Mouse (Mus musculus) hindbrain, embryonic 11.5 days (tissue): ENCODE data around the gene Brms1. TPM values are rescaled to one million over a fixed set of nuclear protein-coding genes. Genes with fewer than 3 reads are reported as not detected.
A peak's percentile ranks its signal among the peaks of the same experiment; 100 is the strongest.

Source experiments
- ATAC-seq: fragments of 200-750 bp; cut with Nextera tagmentation; 2 replicates; pipeline ENCODE4 v1.8.0; 2017; ENCODE audit warnings: mild to moderate bottlenecking, moderate TSS enrichment, moderate library complexity; ENCODE audit not compliant: low FRiP score
- DNase-seq: peaks from one replicate; pipeline ENCODE4 v3.0.0-alpha.2; 2015; ENCODE audit warnings: low spot score
- H3K27ac ChIP-seq: fragments of 300-500 bp; sonication (generic); 2 replicates; pipeline ENCODE4 v1.5.1; 2014; ENCODE audit warnings: mild to moderate bottlenecking, low read depth, low read length
- H3K27me3 ChIP-seq: fragments of 300-500 bp; sonication (generic); 2 replicates; pipeline ENCODE4 v1.6.1; 2014; ENCODE audit warnings: mild to moderate bottlenecking, low read length, moderate library complexity, mixed read lengths; ENCODE audit not compliant: control insufficient read depth, insufficient read depth
- H3K36me3 ChIP-seq: fragments of 300-500 bp; sonication (generic); 2 replicates; pipeline ENCODE4 v1.6.1; 2014; ENCODE audit warnings: mild to moderate bottlenecking, low read length, moderate library complexity, mixed read lengths; ENCODE audit not compliant: control insufficient read depth, insufficient read depth
- H3K4me1 ChIP-seq: fragments of 300-500 bp; sonication (generic); replicated peaks from 2 replicates; pipeline ENCODE4 v1.6.1; 2014; ENCODE audit warnings: low read length, mixed read lengths; ENCODE audit not compliant: control insufficient read depth, insufficient read depth
- H3K4me2 ChIP-seq: fragments of 300-500 bp; sonication (generic); replicated peaks from 2 replicates; pipeline ENCODE4 v1.6.1; 2014; ENCODE audit warnings: mild to moderate bottlenecking, low read depth, low read length
- H3K4me3 ChIP-seq: fragments of 300-500 bp; sonication (generic); 2 replicates; pipeline ENCODE4 v1.5.1; 2014; ENCODE audit warnings: low read depth, low read length
- H3K9ac ChIP-seq: fragments of 300-500 bp; sonication (generic); 2 replicates; pipeline ENCODE4 v1.6.1; 2014; ENCODE audit warnings: low read depth, low read length
- H3K9me3 ChIP-seq: fragments of 300-500 bp; sonication (generic); 2 replicates; pipeline ENCODE4 v1.6.1; 2016; ENCODE audit warnings: low read length; ENCODE audit not compliant: control insufficient read depth
- WGBS: fragments of 180-500 bp; shearing (Covaris S2); extraction: QIAGEN DNeasy Blood & Tissue Kit; methylation state at CpG from one replicate; pipeline ENCODE4 v1.1.7; 2014; 5-methylcytosine and 5-hydroxymethylcytosine counted together
- polyA plus RNA-seq: library from polyadenylated mRNA; unstranded; fragments of >200 nt; fragmentation: Nextera tagmentation; extraction: Ambion mirVana; gene quantifications from 2 replicates; pipeline ENCODE4 v1.2.1, GENCODE M21; 2014

Brms1 gene
- polyA plus RNA-seq, 1 experiment from 2014 or later = 62.0 TPM

DNA sequence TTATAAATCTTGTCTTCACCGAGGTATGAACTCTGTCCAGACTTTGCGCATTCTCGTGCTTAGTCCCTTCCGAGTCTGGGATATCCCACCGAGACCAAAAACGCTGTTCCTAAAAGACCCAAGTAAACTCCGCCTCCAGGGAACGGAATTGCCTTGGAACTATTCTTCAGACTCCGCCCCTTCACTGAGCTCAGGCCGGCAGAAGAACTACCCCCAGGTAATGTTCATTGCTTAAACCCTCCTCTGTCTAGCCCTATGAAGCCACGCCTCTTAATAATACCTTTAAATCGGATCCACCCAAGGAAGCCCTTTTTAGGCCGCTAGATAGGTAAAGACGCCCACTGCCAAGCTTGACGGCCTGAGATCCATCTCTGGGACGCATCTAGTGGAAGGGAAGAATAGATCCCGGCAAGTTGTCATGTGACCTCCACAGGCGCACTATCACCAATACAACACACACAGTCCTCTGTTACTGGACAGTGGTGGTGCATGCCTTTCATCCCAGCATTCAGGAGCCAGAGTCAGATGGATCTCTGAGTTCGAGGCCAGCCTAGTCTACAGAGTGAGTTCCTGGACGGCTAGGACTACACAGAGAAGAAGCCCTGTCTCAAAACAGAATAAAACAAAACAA is 31.4 kb downstream of the Brms1 start:
- H3K27ac ChIP-seq = 0 out of 2 replicates have a peak overlapping the region, but pooled peaks have one; percentile 80
- ATAC-seq = peak; percentile 33

DNA sequence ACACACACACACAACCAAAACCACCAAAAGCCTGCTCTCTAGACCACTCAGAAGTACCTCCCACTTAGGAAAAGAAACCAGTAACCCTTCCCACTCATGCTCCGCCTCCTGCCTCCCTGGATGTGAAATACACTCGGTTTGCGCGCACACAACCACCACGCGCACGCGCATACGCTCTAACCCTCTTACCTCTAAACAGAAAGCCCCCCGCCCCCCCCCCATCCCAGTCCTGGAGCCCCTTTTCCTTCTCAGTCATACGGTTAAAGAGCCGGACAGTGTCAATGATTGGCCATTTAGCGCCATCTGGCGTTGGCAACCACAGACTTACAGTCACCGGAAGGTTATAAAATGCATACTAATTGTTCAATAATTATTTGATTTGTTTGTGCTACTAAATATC is 31.9 kb downstream of the Brms1 start:
- no peak overlapping the region for H3K9ac ChIP-seq
- H3K4me1 ChIP-seq = peaks cover 20% of the 10 kb centered on the region
- no peaks in the 10 kb centered on the region for H3K36me3 ChIP-seq
- WGBS = 2% methylated on average over 15 of the region's 15 CpGs
- peaks cover 16% of the 10 kb centered on the region for H3K27me3 ChIP-seq
- H3K27ac ChIP-seq = no peak overlapping the region
- ATAC-seq = 0 out of 2 replicates have a peak, but pooled peaks have one; percentile 20
- H3K9me3 ChIP-seq = no peaks in the 10 kb centered on the region
- no peak overlapping the region for H3K4me3 ChIP-seq
- peak overlapping the region; percentile 57; the same call in 1 of the 2 replicates for H3K4me2 ChIP-seq
- peak; percentile 87 for DNase-seq

More for the DNA sequence above, 31.4 kb downstream of the Brms1 start:
- H3K9me3 ChIP-seq = no peaks in the 10 kb centered on the region
- DNase-seq = no peak
- H3K9ac ChIP-seq = peak overlapping the region; percentile 61; the same call in 1 of the 2 replicates
- H3K27me3 ChIP-seq = peaks cover 17% of the 10 kb centered on the region
- H3K4me1 ChIP-seq = peaks cover 25% of the 10 kb centered on the region
- WGBS = 3% methylated on average over 20 of the region's 20 CpGs
- H3K4me2 ChIP-seq = peak overlapping the region; percentile 57
- peak overlapping the region; percentile 31 for H3K4me3 ChIP-seq
- H3K36me3 ChIP-seq = no peaks in the 10 kb centered on the region

DNA sequence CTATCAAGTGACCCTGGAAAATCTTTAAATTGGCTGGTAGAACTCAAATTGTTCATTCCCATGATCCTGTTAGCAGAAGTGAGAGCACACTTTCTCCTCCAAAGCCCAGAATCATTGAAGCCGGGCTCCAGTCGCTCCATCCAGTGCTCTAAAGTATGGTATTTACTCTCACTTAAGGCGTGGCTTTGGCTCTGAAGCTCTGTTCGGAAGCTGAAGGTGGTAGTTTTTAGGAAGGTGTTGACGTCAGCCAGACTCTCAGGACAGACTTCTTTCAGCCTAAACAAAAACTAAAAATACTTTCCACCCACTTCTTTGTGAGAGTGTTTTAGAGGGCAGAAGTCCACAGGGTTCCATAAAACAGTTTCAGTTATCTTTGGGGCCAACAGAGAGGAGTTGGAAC is 32.4 kb downstream of the Brms1 start:
- H3K36me3 ChIP-seq = no peaks in the 10 kb centered on the region
- peaks cover 11% of the 10 kb centered on the region for H3K27me3 ChIP-seq
- H3K27ac ChIP-seq = no peak overlapping the region
- no peaks in the 10 kb centered on the region for H3K9me3 ChIP-seq
- 39% methylated on average over 5 of the region's 5 CpGs for WGBS
- ATAC-seq = no peak
- H3K4me3 ChIP-seq = no peak overlapping the region
- H3K4me2 ChIP-seq = no peak overlapping the region
- peaks cover 15% of the 10 kb centered on the region for H3K4me1 ChIP-seq
- H3K9ac ChIP-seq = no peak overlapping the region
- DNase-seq = no peak

DNA sequence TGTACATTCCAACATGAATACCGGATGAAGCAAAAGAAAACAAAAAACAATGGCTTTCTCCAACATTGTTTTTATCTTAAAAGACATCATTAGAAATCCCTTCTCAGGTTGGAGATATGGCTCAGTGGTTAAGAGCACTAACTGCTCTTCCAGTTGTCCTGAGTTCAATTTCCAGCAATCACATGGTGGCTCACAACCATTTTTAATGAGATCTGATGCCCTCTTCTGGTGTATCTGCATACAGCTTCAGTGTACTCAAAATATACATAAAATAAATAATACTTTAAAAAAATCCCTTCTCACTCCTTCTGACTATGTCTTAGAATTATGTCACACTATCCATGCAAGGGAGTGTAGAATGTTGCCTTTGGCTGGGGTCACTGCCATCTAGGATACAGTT is 38.1 kb downstream of the Brms1 start:
- no peaks in the 10 kb centered on the region for H3K9me3 ChIP-seq
- no peak for ATAC-seq

DNA sequence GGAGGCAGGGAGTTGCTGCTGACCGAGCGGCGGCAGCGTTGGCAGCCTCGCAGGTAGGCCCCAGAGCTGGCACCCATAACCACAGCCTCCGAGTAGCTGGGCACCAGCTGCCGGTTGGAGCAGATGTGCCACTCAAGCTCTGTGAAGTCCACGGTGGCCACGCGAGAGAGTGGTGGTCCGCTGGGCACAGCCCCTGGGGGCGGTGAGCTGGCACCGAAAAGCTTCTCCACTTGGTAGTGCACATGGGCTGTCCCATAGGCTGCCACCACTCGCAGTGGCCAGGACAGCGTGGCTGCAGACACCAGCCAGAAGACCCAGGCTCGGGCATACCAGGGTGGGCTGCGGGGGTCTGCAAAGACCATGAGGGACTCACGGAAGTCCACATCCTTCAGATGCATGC is 40.9 kb downstream of the Brms1 start:
- WGBS = 66% methylated on average over 18 of the region's 18 CpGs
- H3K27me3 ChIP-seq = peaks cover 53% of the 10 kb centered on the region
- no peak overlapping the region for H3K27ac ChIP-seq

More for the DNA sequence above, 38.1 kb downstream of the Brms1 start:
- Histone ChIP-seq H3K9ac (no peak overlapping the region), H3K27ac (no peak overlapping the region), H3K4me3 (no peak overlapping the region), H3K27me3 (peaks cover 30% of the 10 kb centered on the region), H3K4me1 (no peaks in the 10 kb centered on the region), H3K4me2 (no peak overlapping the region), H3K36me3 (no peaks in the 10 kb centered on the region)
- 88% methylated on average over 1 of the region's 1 CpGs for WGBS
- DNase-seq = no peak

DNA sequence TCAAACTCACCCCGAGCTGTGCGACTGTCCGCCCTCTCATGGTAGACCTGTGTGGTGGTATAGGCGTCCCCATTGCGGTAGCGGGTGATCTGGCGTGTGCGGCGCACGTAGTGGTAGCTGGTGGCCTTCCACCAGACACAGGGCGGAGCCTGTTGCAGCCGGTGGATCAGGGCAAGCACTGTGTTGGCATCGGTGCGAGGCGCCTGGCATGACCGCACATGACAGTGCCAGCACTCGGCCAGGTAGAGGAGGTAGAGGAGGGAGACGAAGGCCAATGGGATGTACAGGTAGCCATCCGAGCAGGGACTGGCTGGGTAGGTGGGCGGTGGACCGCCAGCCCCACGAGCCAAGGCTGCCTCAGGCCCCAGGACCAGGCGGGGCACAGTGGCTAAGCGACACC is 41.4 kb downstream of the Brms1 start:
- no peaks in the 10 kb centered on the region for H3K9me3 ChIP-seq
- 69% methylated on average over 24 of the region's 24 CpGs for WGBS
- no peaks in the 10 kb centered on the region for H3K36me3 ChIP-seq
- no peak for DNase-seq
- H3K4me2 ChIP-seq = no peak overlapping the region
- H3K4me1 ChIP-seq = peaks cover 7% of the 10 kb centered on the region
- H3K9ac ChIP-seq = no peak overlapping the region
- H3K4me3 ChIP-seq = no peak overlapping the region
- no peak overlapping the region for H3K27ac ChIP-seq
- H3K27me3 ChIP-seq = peaks cover 53% of the 10 kb centered on the region
- no peak for ATAC-seq

More for the DNA sequence above, 40.9 kb downstream of the Brms1 start:
- ATAC-seq (no peak), DNase-seq (no peak)
- Histone ChIP-seq H3K9ac (no peak overlapping the region), H3K4me2 (no peak overlapping the region), H3K36me3 (no peaks in the 10 kb centered on the region), H3K9me3 (no peaks in the 10 kb centered on the region), H3K4me1 (peaks cover 5% of the 10 kb centered on the region; the same call in 1 of the 2 replicates), H3K4me3 (no peak overlapping the region)

DNA sequence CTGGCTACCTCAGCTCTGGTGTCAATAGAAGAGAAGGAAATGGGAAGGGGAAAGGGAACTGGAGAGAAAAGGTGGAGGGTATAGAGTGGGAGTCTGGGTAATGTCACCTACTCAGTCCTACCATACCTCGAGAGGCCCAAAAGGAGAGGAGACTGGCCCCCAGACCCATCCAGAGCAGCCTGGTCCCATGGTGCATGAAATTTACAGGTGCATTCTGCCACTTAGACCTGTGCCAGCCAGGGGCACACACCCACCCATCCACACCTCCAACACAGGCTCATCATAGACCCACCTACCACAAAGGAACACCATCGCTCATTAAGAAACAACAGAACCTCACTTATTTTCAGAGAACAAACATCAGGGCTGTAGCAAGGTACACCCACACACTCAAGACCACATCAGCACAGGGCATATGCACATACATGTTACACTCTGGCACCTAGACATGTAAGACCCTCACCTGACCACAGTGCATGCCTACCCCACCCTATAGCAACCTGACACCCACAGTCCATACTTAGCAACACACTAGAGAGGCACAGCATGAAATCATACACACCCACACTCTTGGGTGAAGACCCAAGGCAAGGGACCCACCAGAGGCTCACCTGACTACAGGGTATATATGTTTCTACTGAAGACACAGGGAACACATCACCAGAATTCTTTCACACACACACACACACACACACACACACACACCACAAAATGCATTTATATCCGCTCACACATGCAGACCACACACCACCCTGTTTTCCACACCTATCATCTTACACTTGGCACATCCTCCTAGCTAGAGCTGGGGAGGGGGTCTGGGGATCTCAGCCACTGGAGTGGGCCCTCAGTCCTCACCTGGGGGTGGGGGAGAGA is 43.0 kb downstream of the Brms1 start:
- Histone ChIP-seq H3K9me3 (no peaks in the 10 kb centered on the region), H3K27ac (no peak overlapping the region), H3K27me3 (peaks cover 53% of the 10 kb centered on the region), H3K4me1 (peaks cover 7% of the 10 kb centered on the region), H3K9ac (no peak overlapping the region), H3K4me2 (no peak overlapping the region), H3K36me3 (no peaks in the 10 kb centered on the region), H3K4me3 (peak overlapping the region; percentile 40)
- no peak for DNase-seq
- ATAC-seq = no peak
- 70% methylated on average over 3 of the region's 3 CpGs for WGBS

DNA sequence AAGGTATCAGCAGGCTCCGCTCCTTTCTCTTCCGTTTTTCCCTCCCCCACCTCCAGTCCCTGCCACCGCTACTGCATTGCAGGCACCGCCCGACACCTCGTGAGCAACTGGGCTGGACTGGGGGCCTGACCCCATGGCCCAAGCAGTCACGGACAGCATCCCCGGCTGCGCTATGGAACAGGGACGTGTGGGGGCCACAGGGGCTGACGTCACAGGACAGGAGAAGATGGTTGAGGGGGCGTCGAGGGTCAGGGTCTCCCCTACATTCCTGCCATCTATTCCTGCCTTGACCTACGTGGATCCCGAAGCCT is 43.6 kb downstream of the Brms1 start:
- Histone ChIP-seq H3K9ac (no peak overlapping the region; the same call in 1 of the 2 replicates), H3K4me3 (peak overlapping the region; percentile 40), H3K4me1 (peaks cover 7% of the 10 kb centered on the region), H3K9me3 (no peaks in the 10 kb centered on the region), H3K27ac (no peak overlapping the region), H3K27me3 (peaks cover 53% of the 10 kb centered on the region), H3K4me2 (peak overlapping the region; percentile 83; the same call in 1 of the 2 replicates), H3K36me3 (no peaks in the 10 kb centered on the region)
- DNase-seq (no peak), ATAC-seq (no peak)
- WGBS = 2% methylated on average over 15 of the region's 15 CpGs
